Mouse (Mus musculus) CD8-positive naive resting alpha-beta T cell, adult 2 months (primary cell): ENCODE measurements around the gene Gamt.
"Not testable (repeated sequence)": the region's sequence is repeated elsewhere in the genome, so short reads cannot be mapped to it uniquely, and the experiment has no call there.

ENCODE experiments used
- DNase-seq, 2 experiments: peaks; one replicate each; pipeline ENCODE4 v3.0.0; 2022; ENCODE audit warnings: low read depth in 2 of 2, low spot score in 2 of 2

Gamt gene

DNA sequence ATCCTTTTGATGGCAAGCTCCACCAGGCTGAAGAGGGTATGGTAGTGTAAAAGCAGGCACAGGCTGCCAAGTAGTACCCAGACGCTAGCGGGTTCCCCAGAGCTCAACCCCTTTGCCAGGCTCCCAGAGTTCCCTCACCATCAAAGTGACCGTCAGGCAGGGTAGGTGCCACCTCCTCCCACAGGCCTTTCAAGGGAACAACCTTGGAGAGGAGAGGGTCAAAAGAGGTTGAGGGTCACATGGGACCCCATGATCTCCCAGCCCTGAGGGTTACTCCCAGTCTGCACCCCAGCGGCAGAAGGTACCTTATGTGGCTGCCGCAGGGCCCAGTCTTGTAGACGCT, 1.4 kb downstream of the Gamt start:
- DNase-seq, result no peak

DNA sequence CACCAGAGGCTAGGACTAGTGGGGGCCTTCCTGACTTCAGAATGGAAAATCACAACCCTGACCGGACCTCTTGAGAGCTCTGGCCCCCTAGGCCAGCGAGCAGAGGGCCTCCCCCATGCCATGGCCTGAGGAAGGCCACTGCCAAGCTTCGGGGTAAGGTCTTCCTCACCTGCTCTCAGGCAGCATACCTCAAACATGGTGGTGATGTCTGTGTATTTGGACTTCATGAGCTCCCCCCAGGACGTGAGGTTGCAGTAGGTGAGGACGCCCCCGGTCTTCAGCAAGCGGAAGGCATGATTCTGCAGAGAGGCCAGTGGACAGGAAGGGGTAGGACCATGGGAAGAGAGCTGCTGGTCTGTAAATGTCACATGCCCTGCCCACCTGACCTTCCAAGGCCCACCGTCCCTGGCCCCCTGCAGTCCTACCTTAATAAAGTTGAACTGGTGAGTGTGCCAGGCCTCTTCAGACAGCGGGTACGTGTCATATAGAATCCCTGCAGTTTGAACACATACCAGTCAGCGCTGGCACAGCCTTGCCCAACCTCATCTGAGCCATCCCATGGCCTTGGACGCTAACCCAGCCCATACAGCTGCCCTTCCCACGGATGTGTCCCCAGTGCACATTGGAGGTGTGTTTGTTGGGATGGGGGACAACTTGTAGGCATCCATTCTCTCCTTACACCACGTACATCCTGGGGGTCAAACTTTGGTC, 1.9 kb downstream of the Gamt start:
- no peak for DNase-seq

DNA sequence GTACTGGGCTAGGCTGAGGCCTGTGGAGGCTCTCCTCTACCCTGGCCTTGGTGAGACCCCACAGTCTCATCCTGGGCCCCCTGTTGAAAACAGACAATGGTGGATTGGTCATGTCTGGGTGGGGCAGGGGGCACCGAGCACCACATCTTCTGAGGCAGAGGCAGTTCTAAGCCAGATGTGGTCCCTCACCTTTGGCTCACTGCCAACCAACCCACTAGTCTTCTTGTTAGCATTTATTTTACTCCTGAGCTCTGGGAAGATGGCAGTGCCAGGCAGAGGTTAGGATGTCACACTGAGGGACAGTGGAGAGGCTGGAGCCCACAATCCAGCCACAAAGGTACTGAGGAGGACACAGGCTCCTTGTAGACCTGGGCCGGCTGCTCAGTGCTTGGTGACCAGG, 2.9 kb downstream of the Gamt start:
- no peak for DNase-seq

GRCm38 (mm10) chr10:80255881-80256535, 4.8 kb downstream of the Gamt start:
- no peak for DNase-seq

DNA sequence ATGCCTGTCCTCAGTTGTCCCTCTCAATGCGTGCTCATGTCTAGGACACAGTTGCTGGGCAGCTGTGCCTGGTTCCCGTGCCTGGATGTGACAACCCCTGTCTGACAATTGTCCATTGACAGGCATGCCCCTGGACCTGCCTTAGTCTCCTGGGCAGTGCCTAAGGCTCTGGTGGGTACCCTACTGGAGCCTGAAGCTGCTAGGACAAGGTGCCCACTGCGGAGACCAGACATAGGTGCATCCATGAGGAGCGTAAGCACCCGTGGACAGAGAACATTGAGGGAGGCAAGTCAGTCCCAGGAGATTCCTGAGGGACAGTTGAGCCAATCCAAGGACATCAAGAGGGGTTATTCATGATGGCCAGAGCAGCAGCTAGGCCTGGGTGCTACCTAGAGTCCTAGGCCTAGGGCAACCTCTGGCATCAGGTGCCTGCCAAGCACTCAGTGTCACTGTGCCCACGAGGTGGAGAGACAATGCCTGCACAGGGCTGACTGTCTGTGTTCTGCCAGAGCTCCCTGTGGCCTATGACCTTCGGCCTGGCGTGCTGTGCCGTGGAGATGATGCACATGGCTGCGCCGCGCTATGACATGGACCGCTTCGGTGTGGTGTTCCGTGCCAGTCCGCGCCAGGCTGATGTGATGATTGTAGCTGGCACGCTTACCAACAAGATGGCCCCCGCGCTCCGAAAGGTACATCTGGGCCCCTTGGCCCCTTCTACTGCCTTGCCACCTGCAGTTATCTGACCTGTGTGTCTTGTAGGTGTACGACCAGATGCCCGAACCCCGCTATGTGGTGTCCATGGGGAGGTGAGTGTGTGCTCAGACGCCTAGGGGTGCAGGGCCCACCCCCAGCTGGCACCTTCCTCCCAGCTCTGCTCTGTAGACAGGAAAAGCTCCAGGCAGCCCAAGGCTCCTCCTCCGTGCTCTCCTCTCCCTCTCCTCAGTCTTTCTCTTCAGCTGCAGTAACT, 6.2 kb downstream of the Gamt start:
- no peak for DNase-seq

- DNase-seq, result no peak
Measured at GRCm38 (mm10) chr10:80253551-80253950, 7.3 kb downstream of the Gamt start.

- no peak for DNase-seq
Measured at GRCm38 (mm10) chr10:80252493-80253274, 8.1 kb downstream of the Gamt start.

- DNase-seq, result no peak
Measured at GRCm38 (mm10) chr10:80252011-80252410, 8.8 kb downstream of the Gamt start.

DNA sequence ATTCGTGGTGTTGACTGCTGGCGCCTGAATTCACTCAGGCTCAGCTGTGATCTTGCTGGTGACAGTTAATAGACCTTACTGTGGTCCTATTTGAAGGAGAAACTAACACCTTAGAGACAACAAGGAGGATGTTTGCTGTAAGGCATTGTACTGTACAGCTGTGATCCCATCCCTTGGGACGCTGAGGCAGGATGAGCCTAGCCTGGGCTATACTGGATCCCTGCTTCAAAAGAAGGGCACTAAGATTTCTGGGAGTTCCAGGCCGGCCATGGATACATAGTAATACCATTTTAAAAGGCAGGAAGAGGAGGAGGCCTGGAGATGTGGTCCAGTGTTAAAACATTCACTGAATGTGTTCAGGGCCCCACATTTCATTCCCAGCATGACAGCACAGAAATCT, 10.2 kb downstream of the Gamt start:
- no peak for DNase-seq

DNA sequence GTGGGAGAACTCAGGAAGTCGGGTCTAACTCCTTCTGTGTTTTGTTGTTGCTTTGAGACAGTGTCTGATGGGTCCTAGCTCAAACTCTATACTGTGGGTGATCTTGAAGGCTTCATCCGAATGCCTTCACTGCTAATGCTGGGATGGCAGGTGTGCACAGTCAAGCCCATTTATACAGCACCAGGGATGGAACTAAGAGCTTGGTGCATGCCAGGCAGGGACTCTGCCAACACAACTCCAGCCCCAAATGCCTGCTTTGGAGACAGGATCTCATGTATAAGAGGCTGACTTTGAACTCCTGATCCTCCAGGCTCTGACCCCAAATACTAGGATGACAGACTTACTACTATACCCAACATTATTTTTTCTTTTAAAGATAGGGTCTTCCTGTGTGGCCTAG, 10.8 kb downstream of the Gamt start:
- DNase-seq, result no peak

DNA sequence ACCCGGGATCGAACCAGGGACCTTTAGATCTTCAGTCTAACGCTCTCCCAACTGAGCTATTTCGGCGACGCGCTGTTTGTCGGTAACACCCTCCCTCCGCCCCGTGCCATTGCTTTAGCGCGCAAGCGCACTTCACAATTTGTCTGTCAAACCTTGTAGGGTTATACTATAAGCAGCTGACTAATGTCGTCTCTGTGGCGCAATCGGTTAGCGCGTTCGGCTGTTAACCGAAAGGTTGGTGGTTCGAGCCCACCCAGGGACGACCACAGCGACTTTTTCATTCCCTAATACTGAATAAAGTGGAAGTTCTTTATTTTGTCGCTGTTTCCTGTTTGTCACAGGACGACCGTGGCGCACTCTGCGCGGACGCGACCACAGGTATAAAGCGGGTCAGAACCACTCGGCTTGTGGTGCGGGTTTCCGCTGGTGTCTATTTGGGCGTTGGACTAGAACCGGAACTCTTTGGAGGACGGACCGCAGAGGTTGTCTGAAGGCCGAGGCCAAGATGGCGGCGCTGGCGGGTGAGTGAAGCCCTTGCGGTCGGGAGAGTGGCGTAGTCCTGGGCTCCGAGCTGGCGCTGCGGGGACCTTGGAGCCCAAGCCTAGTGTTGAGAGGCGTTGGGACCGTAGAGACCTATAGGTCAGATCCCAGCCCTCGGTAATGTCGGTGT, 11.7 kb downstream of the Gamt start, which contains the start of gene Ndufs7:
TSS of gene Ndufs7 (plus strand) at position 151 of the 670 bp plus-strand sequence.
- DNase-seq, result peak; percentile 98

GRCm38 (mm10) chr10:80248437-80248836, 12.4 kb downstream of the Gamt start:
- DNase-seq, result not testable (repeated sequence)

DNA sequence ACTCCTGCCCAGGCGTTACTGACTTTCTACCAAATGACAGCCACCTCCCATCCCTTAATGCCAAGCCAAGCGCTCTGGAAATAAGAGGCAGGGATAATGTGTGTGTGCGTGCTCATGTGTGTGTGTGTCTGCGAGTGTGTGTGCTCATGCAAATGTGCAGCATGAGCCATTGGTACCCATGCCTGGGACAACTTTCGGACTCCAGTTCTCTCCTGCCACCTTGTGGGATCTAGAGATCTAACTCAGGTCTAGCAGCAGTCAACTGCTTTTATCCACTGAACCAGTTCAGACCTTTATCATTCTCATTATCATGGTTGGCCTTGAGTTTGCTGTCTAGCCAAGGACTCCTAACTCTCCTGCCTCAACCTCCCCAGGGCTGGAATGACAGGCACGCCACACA, 13.0 kb downstream of the Gamt start:
- DNase-seq, result no peak

DNA sequence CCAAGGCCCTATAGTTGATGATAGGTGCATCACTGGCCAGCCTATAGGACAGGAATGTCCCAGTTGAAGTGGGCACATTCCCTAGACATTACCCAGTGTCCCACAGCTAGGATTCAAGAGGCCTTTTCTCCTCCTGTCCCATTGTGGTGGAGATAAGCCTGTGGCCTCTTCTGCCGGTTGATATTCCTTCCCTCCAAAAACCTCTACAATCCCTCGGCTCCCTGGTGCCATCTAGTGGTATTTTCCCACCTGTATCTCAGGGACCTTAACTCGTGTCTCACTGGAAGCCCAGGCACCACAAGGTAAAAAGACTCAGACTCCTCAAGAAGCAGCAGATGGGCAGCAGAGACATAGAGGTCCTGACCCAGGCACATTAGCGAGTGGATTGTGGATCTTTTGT, 15.2 kb downstream of the Gamt start:
- DNase-seq, result peak; percentile 60 to 71

DNA sequence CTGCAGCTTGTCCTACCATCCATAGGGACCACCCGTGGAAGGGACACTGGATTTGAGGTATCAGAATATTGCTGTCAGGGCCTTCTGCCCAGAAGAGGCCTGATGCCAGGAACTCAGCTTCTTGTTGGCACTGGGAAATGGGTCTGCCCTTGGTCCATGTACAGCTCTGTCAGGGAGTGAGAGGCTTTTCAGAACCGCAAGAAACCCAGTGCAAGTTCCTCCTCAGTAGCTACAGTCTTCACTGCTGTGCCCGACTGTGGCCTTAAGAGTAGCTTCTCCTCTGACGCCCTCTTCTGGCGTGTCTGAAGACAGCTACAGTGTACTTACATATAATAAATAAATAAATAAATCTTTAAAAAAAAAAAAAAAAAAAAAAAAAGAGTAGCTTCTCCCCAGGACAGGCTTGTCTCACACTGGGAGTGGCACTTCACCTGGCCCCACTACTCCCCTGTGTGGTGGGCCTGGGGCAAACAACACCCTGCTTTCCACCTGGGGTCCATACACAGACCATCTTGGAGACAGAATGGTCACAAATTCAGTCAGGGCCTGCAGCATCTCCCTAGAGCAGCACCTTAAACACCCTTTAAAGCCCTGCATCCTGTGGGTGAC, 15.9 kb downstream of the Gamt start:
- DNase-seq, result no peak

- DNase-seq, result no peak
Measured at GRCm38 (mm10) chr10:80242607-80243006, 18.2 kb downstream of the Gamt start.

GRCm38 (mm10) chr10:80242088-80242487, 18.7 kb downstream of the Gamt start:
- no peak for DNase-seq

GRCm38 (mm10) chr10:80239791-80240190, 21.0 kb downstream of the Gamt start:
- no peak for DNase-seq

GRCm38 (mm10) chr10:80238306-80238705, 22.5 kb downstream of the Gamt start:
- DNase-seq, result no peak

GRCm38 (mm10) chr10:80237020-80237419, 23.8 kb downstream of the Gamt start:
- DNase-seq, result no peak
